Mouse (Mus musculus) CH12.LX (cell line): ENCODE data around the gene Ppp1r14b. TPM values are rescaled to one million over a fixed set of nuclear protein-coding genes. Genes with fewer than 3 reads are reported as not detected.

Experiments
- DNase-seq: peaks from one replicate; pipeline ENCODE4 v3.0.0-alpha.2; 2013; ENCODE audit errors: extremely low read depth
- H3K27ac ChIP-seq: 2 replicates; pipeline ENCODE4 v1.5.1; 2012; ENCODE audit warnings: low read depth, mild to moderate bottlenecking, control low read depth, moderate library complexity; ENCODE audit not compliant: insufficient read depth
- H3K27me3 ChIP-seq: replicated peaks from 2 replicates; pipeline ENCODE3; 2012; ENCODE audit warnings: inconsistent platforms
- H3K36me3 ChIP-seq, 2 experiments: replicated peaks in 1 of 2; 2 replicates each; pipeline versions ENCODE3 to v1.6.1; 2012; ENCODE audit warnings: inconsistent platforms in 1 of 2, low read length in 1 of 2, mild to moderate bottlenecking in 1 of 2, mixed read lengths in 1 of 2, moderate library complexity in 1 of 2; ENCODE audit not compliant: control insufficient read depth in 1 of 2, insufficient read depth in 1 of 2
- H3K4me1 ChIP-seq, 2 experiments: 2 replicates each; pipeline ENCODE4 v1.6.1; 2012; ENCODE audit warnings: inconsistent platforms in 1 of 2, moderate library complexity in 1 of 2; ENCODE audit not compliant: insufficient read depth in 2 of 2, control insufficient read depth in 1 of 2
- H3K4me2 ChIP-seq: 2 replicates; pipeline ENCODE4 v1.6.1; 2012; ENCODE audit warnings: low read depth, mild to moderate bottlenecking, control low read depth; ENCODE audit not compliant: poor library complexity, insufficient read depth, severe bottlenecking
- H3K4me3 ChIP-seq, 3 experiments: fragments of 150-350 bp in 1 of 3; sonication (generic) in 1 of 3; replicated peaks in 1 of 3; 2 replicates each; pipeline versions ENCODE3 to v1.5.1; 2011 to 2012; ENCODE audit warnings: low read depth in 2 of 3, low read length in 2 of 3, mild to moderate bottlenecking in 2 of 3, moderate library complexity in 2 of 3, control low read depth in 1 of 3, improper control_type of control experiment in 1 of 3, inconsistent platforms in 1 of 3, mixed read lengths in 1 of 3; ENCODE audit not compliant: poor library complexity in 1 of 3
- H3K79me2 ChIP-seq: replicated peaks from 2 replicates; pipeline ENCODE4 v1.6.1; 2012; ENCODE audit warnings: mild to moderate bottlenecking, moderate library complexity; ENCODE audit not compliant: control insufficient read depth, poor library complexity, insufficient read depth, severe bottlenecking; ENCODE audit errors: extremely low read depth
- H3K9ac ChIP-seq: 2 replicates; pipeline ENCODE4 v1.6.1; 2012; ENCODE audit warnings: low read depth, mild to moderate bottlenecking, control low read depth, moderate library complexity; ENCODE audit not compliant: insufficient read depth
- H3K9me3 ChIP-seq: replicated peaks from 2 replicates; pipeline ENCODE3; 2012; ENCODE audit warnings: low read length, inconsistent platforms, mixed read lengths
- BHLHE40 ChIP-seq: IDR thresholded peaks from 2 replicates; pipeline ENCODE4 v1.6.1; 2011; ENCODE audit warnings: mild to moderate bottlenecking, low read depth, low read length, improper control_type of control experiment
- CHD1 ChIP-seq: IDR thresholded peaks from 2 replicates; pipeline ENCODE4 v1.6.1; 2012; ENCODE audit warnings: low read depth, low read length, improper control_type of control experiment, inconsistent platforms
- CTCF ChIP-seq, 2 experiments: IDR thresholded peaks in 1 of 2; conservative IDR thresholded peaks in 1 of 2; 2 replicates each; pipeline ENCODE4 v1.5.1; 2011 to 2012; ENCODE audit warnings: low read depth in 2 of 2, low read length in 2 of 2, improper control_type of control experiment in 1 of 2, inconsistent platforms in 1 of 2, mild to moderate bottlenecking in 1 of 2, moderate library complexity in 1 of 2
- EP300 ChIP-seq: IDR thresholded peaks from 2 replicates; pipeline ENCODE4 v1.6.1; 2011; ENCODE audit warnings: low read length, improper control_type of control experiment
- IRF4 ChIP-seq: IDR thresholded peaks from 2 replicates; pipeline ENCODE4 v1.6.1; 2014; ENCODE audit warnings: low read depth, mild to moderate bottlenecking, inconsistent platforms, low read length, improper control_type of control experiment
- JUN ChIP-seq: IDR thresholded peaks from 2 replicates; pipeline ENCODE4 v1.6.1; 2011; ENCODE audit warnings: low read depth, mild to moderate bottlenecking, low read length, improper control_type of control experiment, moderate library complexity; ENCODE audit not compliant: insufficient read depth
- JUND ChIP-seq: conservative IDR thresholded peaks from 2 replicates; pipeline ENCODE4 v1.6.1; 2011; ENCODE audit warnings: low read depth, low read length, improper control_type of control experiment
- KAT2A ChIP-seq: IDR thresholded peaks from 2 replicates; pipeline ENCODE4 v1.6.1; 2012; ENCODE audit warnings: low read length, improper control_type of control experiment, inconsistent platforms; ENCODE audit not compliant: insufficient replicate concordance
- MAX ChIP-seq: IDR thresholded peaks from 2 replicates; pipeline ENCODE4 v1.6.1; 2011; ENCODE audit warnings: low read length, improper control_type of control experiment
- NELFE ChIP-seq: IDR thresholded peaks from 2 replicates; pipeline ENCODE4 v1.6.1; 2011; ENCODE audit warnings: low read depth, low read length, improper control_type of control experiment
- POLR2A ChIP-seq: IDR thresholded peaks from 2 replicates; pipeline ENCODE4 v1.6.1; 2011; ENCODE audit warnings: low read depth, mild to moderate bottlenecking, improper control_type of control experiment, low read length
- SIN3A ChIP-seq: IDR thresholded peaks from 2 replicates; pipeline ENCODE4 v1.6.1; 2012; ENCODE audit warnings: low read length, improper control_type of control experiment, inconsistent platforms
- TBP ChIP-seq: conservative IDR thresholded peaks from 2 replicates; pipeline ENCODE4 v1.6.1; 2011; ENCODE audit warnings: low read depth, low read length, improper control_type of control experiment
- USF1 ChIP-seq: IDR thresholded peaks from 2 replicates; pipeline ENCODE4 v1.6.1; 2014; ENCODE audit warnings: low read depth, mild to moderate bottlenecking, inconsistent platforms, low read length, improper control_type of control experiment
- USF2 ChIP-seq: conservative IDR thresholded peaks from 2 replicates; pipeline ENCODE4 v1.6.1; 2011; ENCODE audit warnings: low read depth, low read length, improper control_type of control experiment
- ZC3H11A ChIP-seq: IDR thresholded peaks from 2 replicates; pipeline ENCODE4 v1.6.1; 2012; ENCODE audit warnings: low read depth, mild to moderate bottlenecking, inconsistent platforms, low read length, improper control_type of control experiment
- ZKSCAN1 ChIP-seq: IDR thresholded peaks from 2 replicates; pipeline ENCODE4 v1.6.1; 2012; ENCODE audit warnings: low read depth, inconsistent platforms, low read length, improper control_type of control experiment, borderline replicate concordance
- ZNF384 ChIP-seq: IDR thresholded peaks from 2 replicates; pipeline ENCODE4 v1.6.1; 2012; ENCODE audit warnings: low read depth, low read length, improper control_type of control experiment, inconsistent platforms
- dilution Hi-C: fragments of 300-500 bp; cut with MboI; formaldehyde crosslinking; loops from 2 replicates; pipeline ENCODE4 v1.14.3; 2020; ENCODE audit warnings: low sequenced_read_pairs; ENCODE audit not compliant: extremely low pct_unique_long_range_greater_than_20kb, extremely low pct_ligation_motif_present
- in situ Hi-C: fragments of 300-500 bp; cut with MboI; formaldehyde crosslinking; loops from 3 replicates; pipeline ENCODE4 v1.14.3; 2019; ENCODE audit warnings: low sequenced_read_pairs, low pct_ligation_motif_present, low pct_unique_long_range_greater_than_20kb, mixed read lengths
- polyA plus RNA-seq: library from polyadenylated mRNA; unstranded; fragments of >175 nt; gene quantifications from 2 replicates; pipeline ENCODE4 v1.2.1, GENCODE M21; 2012; ENCODE audit warnings: low read depth; ENCODE audit not compliant: insufficient read length
- total RNA-seq, 2 experiments: library from RNA; depleted of rRNA; stranded (reverse); fragments of 300-350 nt in 1 of 2; fragments of >200 nt in 1 of 2; gene quantifications; 2 replicates each; pipeline ENCODE4 v1.2.3; 2012 to 2014

The Ppp1r14b gene
- total and polyA plus RNA-seq, 3 experiments = 167 to 256 (median 241) TPM

- TF ChIP-seq POLR2A (no peak), EP300 (no peak), ZKSCAN1 (no peak), JUND (no peak), MAX (no peak), JUN (no peak), NELFE (no peak), ZC3H11A (no peak), ZNF384 (no peak), USF2 (no peak), BHLHE40 (no peak), SIN3A (no peak), IRF4 (no peak), KAT2A (no peak)
- H3K27me3 ChIP-seq = peaks cover 3% of the 10 kb centered on the region
- H3K4me3 ChIP-seq = no peak overlapping the region
- no peak overlapping the region for H3K9ac ChIP-seq
- H3K4me1 ChIP-seq = peaks cover 9 to 53% of the 10 kb centered on the region in 2 experiments
- DNase-seq = no peak
- no peak overlapping the region for H3K4me2 ChIP-seq
- peaks cover 13% of the 10 kb centered on the region for H3K79me2 ChIP-seq
- no peak overlapping the region for H3K27ac ChIP-seq
- peaks cover 0 to 7% of the 10 kb centered on the region in 2 experiments for H3K36me3 ChIP-seq
- dilution Hi-C loops = no loop called here
- H3K9me3 ChIP-seq = no peaks in the 10 kb centered on the region
- in situ Hi-C loops = no loop called here
Observed at GRCm38 (mm10) chr19:6971644-6972043, 3.1 kb upstream of the Ppp1r14b start.

GRCm38 (mm10) chr19:6972247-6972917 lies 2.4 kb upstream of the Ppp1r14b start:
- dilution Hi-C loops = no loop called here
- Histone ChIP-seq H3K36me3 (peaks cover 3 to 9% of the 10 kb centered on the region in 2 experiments), H3K4me1 (peaks cover 12 to 59% of the 10 kb centered on the region in 2 experiments), H3K4me2 (no peak overlapping the region), H3K27me3 (peaks cover 3% of the 10 kb centered on the region), H3K79me2 (peaks cover 18% of the 10 kb centered on the region), H3K9me3 (no peaks in the 10 kb centered on the region), H3K4me3 (no peak overlapping the region), H3K27ac (no peak overlapping the region), H3K9ac (no peak overlapping the region)
- TF ChIP-seq CTCF (conservative IDR thresholded peaks at IDR 0.05 in 1 of 2, IDR thresholded peaks at IDR 0.05 in 1 of 2; ENCODE audit: low read depth in 2 of 2, low read length in 2 of 2) (no peak), TBP (no peak), ZNF384 (no peak), CHD1 (no peak), USF1 (no peak)
- in situ Hi-C loops = no loop called here
- no peak for DNase-seq
